Mouse (Mus musculus) heart, embryonic 15.5 days (tissue): ENCODE data around the gene Agbl5. TPM values are rescaled to one million over a fixed set of nuclear protein-coding genes. Genes with fewer than 3 reads are reported as not detected.
"Not testable (repeated sequence)": the region's sequence is repeated elsewhere in the genome, so short reads cannot be mapped to it uniquely, and the experiment has no call there.

Source experiments
- ATAC-seq: fragments of 200-750 bp; cut with Nextera tagmentation; replicated peaks from 2 replicates; pipeline ENCODE4 v1.8.0; 2017; ENCODE audit warnings: low read depth, moderate TSS enrichment; ENCODE audit not compliant: insufficient number of reproducible peaks, insufficient read depth, low FRiP score
- H3K27ac ChIP-seq: fragments of 300-500 bp; sonication (generic); 2 replicates; pipeline ENCODE4 v1.5.1; 2015; ENCODE audit warnings: mild to moderate bottlenecking, inconsistent platforms
- H3K27me3 ChIP-seq: fragments of 300-500 bp; sonication (generic); 2 replicates; pipeline ENCODE4 v1.6.1; 2015; ENCODE audit warnings: inconsistent platforms
- H3K36me3 ChIP-seq: fragments of 300-500 bp; sonication (generic); 2 replicates; pipeline ENCODE4 v1.6.1; 2015; ENCODE audit warnings: mild to moderate bottlenecking, inconsistent platforms
- H3K4me1 ChIP-seq: fragments of 300-500 bp; sonication (generic); replicated peaks from 2 replicates; pipeline ENCODE4 v1.6.1; 2015; ENCODE audit warnings: inconsistent platforms
- H3K4me2 ChIP-seq: fragments of 300-500 bp; sonication (generic); 2 replicates; pipeline ENCODE4 v1.6.1; 2015; ENCODE audit warnings: inconsistent platforms, mild to moderate bottlenecking, moderate library complexity
- H3K4me3 ChIP-seq: fragments of 300-500 bp; sonication (generic); 2 replicates; pipeline ENCODE4 v1.5.1; 2015; ENCODE audit warnings: mild to moderate bottlenecking, inconsistent platforms
- H3K9ac ChIP-seq: fragments of 300-500 bp; sonication (generic); 2 replicates; pipeline ENCODE4 v1.6.1; 2015; ENCODE audit warnings: mild to moderate bottlenecking, inconsistent platforms
- H3K9me3 ChIP-seq: fragments of 300-500 bp; sonication (generic); replicated peaks from 2 replicates; pipeline ENCODE4 v1.6.1; 2016; ENCODE audit warnings: inconsistent platforms
- WGBS: fragments of 180-500 bp; shearing (Covaris S2); methylation state at CpG from one replicate; pipeline ENCODE4 v1.1.7; 2015; ENCODE audit warnings: mixed read lengths; 5-methylcytosine and 5-hydroxymethylcytosine counted together
- polyA plus RNA-seq: library from polyadenylated mRNA; unstranded; fragments of >200 nt; fragmentation: Nextera tagmentation; extraction: Ambion mirVana; gene quantifications from 2 replicates; pipeline ENCODE4 v1.2.1, GENCODE M21; 2015

Gene Agbl5
- polyA plus RNA-seq, 1 experiment from 2014 or later: 8.9 TPM

- H3K4me3 ChIP-seq: no peak within 1 kb of the TSS; the same call in 1 of the 2 replicates
- no peaks in the 10 kb centered on the region for H3K9me3 ChIP-seq
- no peak within 1 kb of the TSS for H3K4me2 ChIP-seq
- no peak within 1 kb of the TSS for H3K9ac ChIP-seq
- no peaks in the 10 kb centered on the region for H3K27me3 ChIP-seq
- ATAC-seq: no peak
- peaks cover 29% of the 10 kb centered on the region for H3K4me1 ChIP-seq
- H3K27ac ChIP-seq: no peak within 1 kb of the TSS
- 92% methylated on average over 3 of the region's 3 CpGs for WGBS
- peaks cover 16% of the 10 kb centered on the region for H3K36me3 ChIP-seq
These were observed 20.8 kb upstream of the Agbl5 start, which contains the start of gene Tmem214 for GRCm38 (mm10) chr5:30867712-30868111. TSS of gene Tmem214 (plus strand) at chr5:30868012.

DNA sequence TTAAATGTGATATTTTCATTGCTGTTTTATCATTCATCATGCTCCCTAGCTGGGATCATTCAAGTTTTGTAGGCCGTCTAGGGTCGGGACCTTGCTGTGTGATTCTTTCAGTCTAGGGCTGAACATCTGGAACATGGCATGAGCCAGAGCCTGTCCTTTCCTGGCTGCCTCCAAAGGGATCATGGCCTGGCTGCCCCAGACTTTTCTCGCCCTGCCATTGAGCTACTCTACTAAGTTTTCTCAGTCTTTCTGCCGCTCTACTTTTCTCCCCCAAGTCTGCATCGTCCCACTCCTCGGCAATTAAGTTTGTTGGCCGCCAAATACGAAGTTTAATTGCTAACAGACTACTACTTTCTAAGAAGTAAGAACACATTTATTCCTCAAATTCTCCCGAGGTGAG is 19.5 kb upstream of the Agbl5 start:
- no peak for ATAC-seq
- no peaks in the 10 kb centered on the region for H3K9me3 ChIP-seq
- H3K4me2 ChIP-seq: peak overlapping the region; percentile 71
- H3K4me1 ChIP-seq: peaks cover 25% of the 10 kb centered on the region
- WGBS: 20% methylated on average over 9 of the region's 9 CpGs
- H3K4me3 ChIP-seq: peak overlapping the region; percentile 80
- peak overlapping the region; percentile 85; the same call in 1 of the 2 replicates for H3K9ac ChIP-seq
- peaks cover 29% of the 10 kb centered on the region for H3K36me3 ChIP-seq
- H3K27ac ChIP-seq: no peak overlapping the region
- no peaks in the 10 kb centered on the region for H3K27me3 ChIP-seq

DNA sequence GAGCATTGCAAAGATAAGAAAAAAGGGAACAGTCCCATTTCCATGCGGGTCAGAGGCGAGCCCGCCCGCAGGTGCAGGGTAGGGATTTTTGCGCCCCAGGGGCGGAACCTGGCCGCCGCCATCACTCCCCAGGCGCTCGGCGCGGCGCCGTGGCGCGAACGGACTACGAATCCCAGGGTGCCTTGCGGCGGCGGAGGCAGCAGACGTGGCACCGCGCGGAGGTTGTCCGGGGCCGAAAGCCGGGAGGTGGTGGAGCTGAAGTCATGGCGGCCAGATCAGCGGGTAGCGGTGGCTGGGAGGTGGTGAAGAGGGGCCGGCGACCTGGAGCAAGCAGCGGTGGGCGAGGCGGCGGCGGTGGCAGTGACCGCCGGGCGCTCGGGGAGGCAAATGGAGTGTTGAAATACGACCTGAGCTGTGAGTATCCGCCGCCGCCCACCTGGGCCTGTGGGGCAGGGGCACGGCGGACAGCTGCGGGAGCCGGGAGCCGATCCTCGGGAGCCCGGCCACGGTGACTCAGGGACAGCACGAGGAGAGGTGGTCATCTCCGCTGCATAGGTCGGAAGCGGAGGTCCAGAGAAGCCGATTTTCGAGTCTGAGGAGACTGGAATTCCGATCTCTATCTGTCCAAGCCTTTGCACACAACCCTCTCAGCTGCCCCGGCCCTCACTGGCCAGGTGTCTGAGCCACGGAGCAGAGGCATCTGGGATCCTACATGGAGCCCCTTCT is 18.9 kb upstream of the Agbl5 start:
- WGBS: under 1% methylated on average over 63 of the region's 63 CpGs
- Histone ChIP-seq H3K9ac (peak overlapping the region; percentile 85), H3K4me1 (peaks cover 20% of the 10 kb centered on the region), H3K27ac (peak overlapping the region; percentile 60), H3K36me3 (peaks cover 35% of the 10 kb centered on the region), H3K27me3 (no peaks in the 10 kb centered on the region), H3K4me2 (peak overlapping the region; percentile 71), H3K4me3 (peak overlapping the region; percentile 80), H3K9me3 (no peaks in the 10 kb centered on the region)
- peak; percentile 87 for ATAC-seq

DNA sequence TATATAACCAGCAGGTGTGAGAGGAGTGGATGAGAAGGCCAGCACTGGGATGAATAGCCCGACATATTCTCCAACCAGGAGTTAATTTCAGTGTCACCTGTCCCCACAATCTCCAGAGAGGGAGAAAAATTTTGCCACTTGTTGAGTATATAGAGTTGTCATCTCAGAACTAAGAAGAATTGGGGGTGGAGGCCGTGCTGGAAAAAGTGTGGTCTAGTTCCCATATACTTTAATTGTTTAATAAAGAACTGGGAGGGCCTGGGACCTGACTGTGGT is 18.4 kb upstream of the Agbl5 start:
- Histone ChIP-seq H3K36me3 (peaks cover 40% of the 10 kb centered on the region), H3K9ac (peak overlapping the region; percentile 85), H3K4me2 (peak overlapping the region; percentile 71), H3K27ac (peak overlapping the region; percentile 60), H3K4me1 (peaks cover 19% of the 10 kb centered on the region), H3K27me3 (no peaks in the 10 kb centered on the region), H3K9me3 (no peaks in the 10 kb centered on the region), H3K4me3 (peak overlapping the region; percentile 80)
- ATAC-seq: no peak
- WGBS: 22% methylated on average over 2 of the region's 2 CpGs

- no peaks in the 10 kb centered on the region for H3K9me3 ChIP-seq
- H3K4me3 ChIP-seq: no peak overlapping the region
- no peak overlapping the region for H3K4me2 ChIP-seq
- no peak overlapping the region for H3K9ac ChIP-seq
- WGBS: 91% methylated on average over 9 of the region's 9 CpGs
- no peak overlapping the region for H3K27ac ChIP-seq
- no peaks in the 10 kb centered on the region for H3K27me3 ChIP-seq
- peaks cover 65% of the 10 kb centered on the region for H3K36me3 ChIP-seq
- no peak for ATAC-seq
- H3K4me1 ChIP-seq: peaks cover 19% of the 10 kb centered on the region
These were observed 15.9 kb upstream of the Agbl5 start for GRCm38 (mm10) chr5:30872574-30872973.

DNA sequence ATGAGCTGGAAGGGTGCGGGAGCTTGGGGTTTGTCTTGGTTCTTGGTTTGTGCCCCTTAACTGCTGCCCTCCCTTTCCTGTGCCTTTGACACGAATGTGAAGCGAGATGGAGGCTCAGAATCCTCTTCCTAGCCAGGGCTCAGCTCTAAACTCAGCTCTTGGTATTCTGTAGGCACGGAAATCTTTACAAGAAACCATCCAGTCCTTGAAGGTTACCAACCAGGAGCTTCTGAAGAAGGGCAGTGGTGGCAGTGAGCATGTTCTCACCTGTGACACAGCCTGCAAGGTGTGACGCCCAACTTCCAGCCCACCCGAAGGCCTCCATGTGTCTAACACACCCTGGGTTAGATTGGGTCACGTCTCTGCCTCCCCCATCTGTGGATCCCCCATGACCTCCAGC is 14.1 kb upstream of the Agbl5 start:
- H3K4me2 ChIP-seq: no peak overlapping the region
- peaks cover 70% of the 10 kb centered on the region for H3K36me3 ChIP-seq
- H3K4me3 ChIP-seq: no peak overlapping the region
- 86% methylated on average over 7 of the region's 7 CpGs for WGBS
- H3K27ac ChIP-seq: no peak overlapping the region
- H3K9ac ChIP-seq: no peak overlapping the region
- H3K4me1 ChIP-seq: peaks cover 19% of the 10 kb centered on the region
- ATAC-seq: no peak
- H3K9me3 ChIP-seq: no peaks in the 10 kb centered on the region
- no peaks in the 10 kb centered on the region for H3K27me3 ChIP-seq

DNA sequence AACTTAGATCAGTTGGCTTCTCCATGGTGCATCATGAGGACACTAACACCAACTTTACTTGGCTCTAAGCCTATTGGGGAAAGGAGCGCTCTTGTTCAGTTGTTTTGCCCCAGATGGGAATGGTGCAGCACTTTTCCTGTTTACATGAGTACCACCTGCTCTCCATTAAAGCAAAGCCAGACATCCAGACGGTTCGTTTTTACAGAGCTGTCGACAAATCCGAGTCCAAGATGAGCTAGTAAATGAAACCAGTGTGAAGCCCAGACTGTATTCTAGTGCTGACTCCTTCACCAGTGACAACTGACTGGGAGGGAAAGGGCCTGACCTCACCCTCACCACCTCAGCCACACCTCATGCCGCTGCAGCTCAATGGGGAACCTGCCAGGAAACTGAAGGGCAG is 9.9 kb upstream of the Agbl5 start:
- peaks cover 45% of the 10 kb centered on the region for H3K36me3 ChIP-seq
- WGBS: 46% methylated on average over 6 of the region's 6 CpGs
- no peaks in the 10 kb centered on the region for H3K27me3 ChIP-seq

DNA sequence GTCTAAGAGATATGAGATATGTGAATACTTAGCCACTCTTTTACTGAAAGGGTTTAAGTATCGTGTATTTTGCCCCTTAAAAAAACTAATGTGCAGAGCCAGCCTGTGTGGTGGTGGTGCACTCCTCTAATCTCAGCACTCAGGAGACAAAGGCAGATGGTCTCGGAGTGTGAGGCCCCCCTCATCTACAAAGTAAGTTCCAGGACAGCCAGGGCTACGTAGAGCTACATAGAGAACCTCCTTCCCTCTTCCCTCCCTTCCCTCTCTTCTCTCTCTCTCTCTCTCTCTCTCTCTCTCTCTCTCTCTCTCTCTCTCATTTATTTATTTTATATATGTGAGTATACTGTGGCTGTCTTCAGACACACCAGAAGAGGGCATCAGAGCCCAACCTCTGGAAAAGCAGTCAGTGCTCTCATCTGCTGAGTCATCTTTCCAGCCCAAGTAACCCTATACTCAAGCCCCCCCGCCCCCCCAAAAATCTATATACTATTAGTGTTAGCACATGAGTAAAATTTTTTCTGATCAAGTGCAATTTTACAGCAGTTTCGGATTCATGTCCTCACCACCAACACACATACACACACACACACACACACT is 9.0 kb upstream of the Agbl5 start:
- Histone ChIP-seq H3K4me2 (no peak overlapping the region), H3K27ac (no peak overlapping the region), H3K36me3 (peaks cover 37% of the 10 kb centered on the region), H3K27me3 (no peaks in the 10 kb centered on the region), H3K4me3 (no peak overlapping the region), H3K4me1 (0 out of 2 replicates have a peak, but pooled peaks cover 3% of the 10 kb centered on the region), H3K9me3 (no peaks in the 10 kb centered on the region), H3K9ac (no peak overlapping the region)
- ATAC-seq: no peak
- WGBS: 72% methylated on average over 5 of the region's 5 CpGs

More for the DNA sequence above, 9.9 kb upstream of the Agbl5 start:
- Histone ChIP-seq H3K9me3 (no peaks in the 10 kb centered on the region), H3K4me3 (no peak overlapping the region), H3K4me1 (0 out of 2 replicates have a peak, but pooled peaks cover 3% of the 10 kb centered on the region), H3K4me2 (no peak overlapping the region), H3K9ac (no peak overlapping the region; the same call in 1 of the 2 replicates), H3K27ac (no peak overlapping the region)
- ATAC-seq: no peak

DNA sequence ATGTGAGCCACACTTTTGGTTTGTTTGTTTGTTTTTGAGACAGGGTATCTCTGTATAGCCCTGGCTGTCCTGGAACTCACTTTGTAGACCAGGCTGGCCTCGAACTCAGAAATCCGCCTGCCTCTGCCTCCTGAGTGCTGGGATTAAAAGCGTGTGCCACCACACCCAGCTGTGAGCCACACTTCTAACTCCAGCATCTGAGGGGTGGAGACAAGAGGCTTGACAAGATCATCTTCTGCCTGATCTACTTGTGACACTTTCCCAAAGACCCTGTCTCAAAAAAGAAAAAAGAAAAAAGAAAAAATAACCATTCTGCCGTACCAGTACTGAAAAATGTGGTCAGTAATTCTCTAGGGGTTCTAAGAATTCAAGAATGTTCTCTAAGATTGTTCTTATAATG is 6.7 kb upstream of the Agbl5 start:
- 84% methylated on average over 4 of the region's 4 CpGs for WGBS
- ATAC-seq, H3K9ac ChIP-seq, H3K27me3 ChIP-seq, H3K9me3 ChIP-seq, H3K4me2 ChIP-seq, H3K4me1 ChIP-seq, H3K27ac ChIP-seq, H3K4me3 ChIP-seq: not testable (repeated sequence)
- H3K36me3 ChIP-seq: peaks cover 13% of the 10 kb centered on the region

DNA sequence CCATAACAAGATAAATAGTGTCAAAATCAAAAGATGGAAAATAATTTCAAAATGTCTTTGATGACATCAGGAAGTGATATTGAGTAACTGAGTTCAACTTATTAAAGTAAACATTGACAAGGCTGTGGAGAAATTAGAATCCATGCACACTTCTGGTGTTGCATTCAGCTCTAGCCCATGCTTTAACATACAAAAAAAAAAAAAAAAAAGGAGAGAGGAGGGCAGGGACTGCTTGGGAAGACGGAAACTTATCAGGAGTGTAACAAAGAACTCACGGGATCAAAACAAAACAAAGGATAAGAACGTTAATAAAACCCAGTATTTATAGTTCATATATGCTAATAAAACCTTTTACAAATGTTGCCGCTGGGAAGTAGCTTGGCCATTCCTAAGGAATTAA is 2.3 kb upstream of the Agbl5 start:
- no peak for ATAC-seq

GRCm38 (mm10) chr5:30886731-30887130 is 1.8 kb upstream of the Agbl5 start:
- Histone ChIP-seq H3K9ac (peak overlapping the region; percentile 76), H3K4me2 (peak overlapping the region; percentile 87), H3K36me3 (peaks cover 7% of the 10 kb centered on the region; the same call in 1 of the 2 replicates), H3K4me3 (peak overlapping the region; percentile 89), H3K4me1 (peaks cover 22% of the 10 kb centered on the region), H3K27me3 (no peaks in the 10 kb centered on the region), H3K27ac (peak overlapping the region; percentile 96), H3K9me3 (no peaks in the 10 kb centered on the region)
- 44% methylated on average over 5 of the region's 5 CpGs for WGBS
- ATAC-seq: no peak

More for the DNA sequence above, 2.3 kb upstream of the Agbl5 start:
- 39% methylated on average over 4 of the region's 4 CpGs for WGBS
- 0 out of 2 replicates have a peak, but pooled peaks cover 2% of the 10 kb centered on the region for H3K36me3 ChIP-seq
- peak overlapping the region; percentile 96; the same call in 1 of the 2 replicates for H3K27ac ChIP-seq
- H3K27me3 ChIP-seq: no peaks in the 10 kb centered on the region
- peaks cover 22% of the 10 kb centered on the region for H3K4me1 ChIP-seq
- no peaks in the 10 kb centered on the region for H3K9me3 ChIP-seq
- H3K9ac ChIP-seq: no peak overlapping the region
- no peak overlapping the region; the same call in 1 of the 2 replicates for H3K4me3 ChIP-seq
- peak overlapping the region; percentile 87; the same call in 1 of the 2 replicates for H3K4me2 ChIP-seq
